Mouse (Mus musculus): ENCODE results near the gene Atat1. TPM values are rescaled to one million over a fixed set of nuclear protein-coding genes. Genes with fewer than 3 reads are reported as not detected.

Atat1 gene
- total RNA-seq, 1 experiment from 2014 or later, result 31.5 TPM

GRCm38 (mm10) chr17:35873774-35874519 is 35.9 kb downstream of the Atat1 start:
- DNase-seq, result peak; percentile 95

- DNase-seq, result peak; percentile 70
Measured at GRCm38 (mm10) chr17:35870884-35871696, 38.8 kb downstream of the Atat1 start.

DNA sequence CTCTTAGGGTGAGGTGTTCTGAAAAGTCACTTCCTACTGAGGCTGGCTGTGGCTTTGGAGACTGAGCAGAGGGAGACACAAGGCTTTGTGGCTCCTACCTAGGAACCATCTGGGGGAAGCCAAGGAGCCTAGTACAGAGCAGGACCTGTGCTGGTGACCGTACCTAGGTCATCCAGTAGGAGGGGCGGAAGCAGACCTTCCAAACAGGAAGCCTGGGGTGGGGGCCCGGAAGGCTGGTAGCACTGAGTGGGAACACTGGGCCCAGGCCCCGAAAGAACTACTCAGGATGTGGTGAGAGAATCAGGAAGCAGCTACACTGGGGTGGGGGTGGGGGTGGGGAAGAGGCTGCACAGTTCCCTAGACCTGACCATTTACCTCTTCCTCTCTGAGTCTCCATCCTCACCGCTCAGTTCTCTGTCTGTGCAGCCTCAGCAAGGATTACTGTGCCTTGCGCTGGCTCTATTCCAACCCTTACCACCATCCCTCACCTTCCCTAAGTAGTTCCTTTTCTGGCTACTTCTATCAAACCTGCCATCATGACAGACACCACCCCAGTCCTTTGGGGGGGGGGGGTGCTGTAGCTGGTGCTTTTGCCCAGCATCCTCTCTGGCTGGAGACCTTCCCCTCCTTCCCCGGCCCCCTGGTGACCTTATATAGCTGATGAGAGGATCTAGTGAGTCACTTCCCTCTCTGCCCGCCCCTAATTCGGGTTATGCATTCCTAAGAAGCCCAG is 39.6 kb downstream of the Atat1 start:
- peak; percentile 77 for DNase-seq

GRCm38 (mm10) chr17:35869346-35870067 is 40.4 kb downstream of the Atat1 start:
- DNase-seq, result peak; percentile 67

DNA sequence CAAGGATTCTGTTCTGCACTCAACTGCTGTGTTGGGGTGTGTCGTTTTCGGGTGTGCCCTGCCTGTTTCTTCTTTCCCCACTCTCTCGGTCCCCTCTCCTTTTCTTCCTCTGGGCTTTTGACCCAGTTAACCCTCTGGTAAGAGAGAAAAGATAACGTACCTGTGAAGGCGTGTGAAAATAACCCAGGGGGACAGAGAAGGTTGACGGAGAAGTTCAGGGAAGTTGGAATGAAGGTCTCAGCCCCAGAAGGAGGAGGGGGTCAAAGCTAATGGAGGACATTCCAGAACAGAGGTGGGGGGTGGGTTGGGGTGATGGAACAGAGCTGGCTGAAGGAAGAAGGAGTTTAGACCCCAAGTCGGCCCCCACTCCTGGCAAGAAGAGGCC is 40.9 kb downstream of the Atat1 start:
- no peak for DNase-seq

DNA sequence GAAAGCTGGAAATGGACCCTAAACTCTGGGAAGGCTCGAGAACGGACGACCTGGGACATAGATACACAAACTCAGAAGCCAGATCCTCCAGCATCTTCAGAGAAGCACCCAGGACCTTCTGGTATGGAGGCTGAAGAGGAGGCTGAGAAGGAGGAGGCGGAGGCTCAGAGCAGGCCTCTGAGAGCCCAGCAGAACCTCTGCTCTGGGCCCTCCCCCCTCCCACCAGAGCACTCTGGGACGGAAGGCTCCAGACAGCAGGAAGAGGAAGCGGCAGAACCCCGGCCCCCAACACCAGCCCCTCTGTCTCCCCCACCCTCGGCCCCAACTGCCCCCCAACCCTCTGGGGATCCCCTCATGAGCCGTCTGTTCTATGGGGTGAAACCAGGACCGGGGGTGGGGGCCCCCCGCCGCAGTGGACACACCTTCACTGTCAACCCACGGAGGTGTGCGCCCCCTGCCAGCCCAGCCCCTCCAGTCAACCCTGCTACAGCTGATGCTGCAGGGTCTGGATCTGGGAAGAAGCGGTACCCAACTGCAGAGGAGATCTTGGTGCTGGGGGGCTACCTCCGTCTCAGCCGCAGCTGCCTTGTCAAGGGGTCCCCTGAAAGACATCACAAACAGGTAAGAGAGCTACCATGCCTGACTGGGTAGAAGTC is 41.6 kb downstream of the Atat1 start:
- peak; percentile 58 for DNase-seq

DNA sequence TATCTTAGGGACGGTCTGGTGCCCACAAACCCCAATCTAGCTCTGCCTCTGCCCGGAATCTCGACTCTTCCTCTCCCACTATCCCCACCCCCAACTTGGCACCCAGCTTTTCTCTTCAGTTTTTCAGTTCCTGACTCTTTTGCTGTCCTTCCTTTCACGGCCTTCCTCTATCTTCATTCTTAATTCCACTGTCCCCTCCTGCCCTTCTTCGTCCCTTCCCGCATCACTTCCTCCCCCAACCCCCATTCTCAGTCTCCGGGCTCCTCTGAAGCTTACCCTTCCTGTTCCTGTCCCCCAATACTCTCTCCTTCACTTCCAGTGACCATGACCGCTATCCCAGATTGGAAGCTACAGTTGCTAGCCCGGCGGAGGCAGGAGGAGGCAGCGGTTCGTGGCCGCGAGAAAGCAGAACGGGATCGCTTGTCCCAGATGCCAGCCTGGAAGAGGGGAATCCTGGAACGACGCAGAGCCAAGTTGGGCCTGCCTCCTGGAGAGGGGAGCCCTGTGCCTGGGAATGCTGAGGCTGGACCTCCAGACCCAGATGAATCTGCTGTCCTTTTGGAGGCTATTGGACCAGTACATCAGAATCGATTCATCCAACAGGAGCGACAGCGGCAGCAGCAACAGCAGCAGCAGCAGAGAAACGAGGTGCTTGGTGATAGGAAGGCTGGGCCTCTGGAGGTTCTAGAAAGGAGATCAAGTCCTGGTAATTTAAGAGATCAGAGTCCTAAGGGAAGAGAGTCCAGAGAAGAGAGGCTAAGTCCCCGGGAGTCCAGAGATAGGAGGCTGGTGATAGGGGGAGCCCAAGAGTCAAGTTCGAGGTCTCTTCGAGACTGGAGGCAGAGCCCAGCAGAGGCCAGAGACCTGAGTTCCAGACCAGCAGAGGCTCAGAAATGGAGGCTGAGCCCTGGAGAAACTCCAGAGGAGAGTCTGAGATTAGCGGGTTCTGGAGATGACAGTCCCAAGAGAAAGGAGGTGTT is 42.7 kb downstream of the Atat1 start:
- DNase-seq, result peak; percentile 62

DNA sequence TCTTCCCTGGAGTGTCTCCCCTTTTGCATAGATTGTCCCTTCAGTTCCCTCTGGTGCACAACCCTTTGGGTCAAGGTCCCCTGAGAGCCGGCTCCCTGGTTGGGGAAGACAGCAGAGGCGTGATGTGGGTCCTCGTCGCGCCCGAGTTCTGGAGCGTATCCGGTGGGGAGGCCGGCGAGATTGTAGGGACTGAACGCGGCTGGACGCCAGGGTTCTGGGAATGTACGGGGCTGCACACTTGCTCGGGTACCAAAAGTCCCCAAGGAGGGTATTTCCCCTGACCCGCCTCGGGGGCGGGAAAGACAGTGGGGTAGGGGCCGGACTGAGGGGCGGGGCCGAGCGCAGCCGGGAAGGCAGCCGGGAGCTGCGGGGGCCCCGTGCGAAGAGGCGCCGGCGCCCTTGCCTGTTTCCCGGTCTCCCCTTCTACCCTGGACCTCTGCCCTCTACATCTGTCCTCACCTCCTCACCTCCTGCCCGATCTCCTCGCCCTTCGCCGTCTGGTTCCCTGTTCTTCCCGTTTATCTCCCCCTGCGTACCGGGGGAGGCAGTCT is 43.5 kb downstream of the Atat1 start:
- peak; percentile 78 for DNase-seq

DNA sequence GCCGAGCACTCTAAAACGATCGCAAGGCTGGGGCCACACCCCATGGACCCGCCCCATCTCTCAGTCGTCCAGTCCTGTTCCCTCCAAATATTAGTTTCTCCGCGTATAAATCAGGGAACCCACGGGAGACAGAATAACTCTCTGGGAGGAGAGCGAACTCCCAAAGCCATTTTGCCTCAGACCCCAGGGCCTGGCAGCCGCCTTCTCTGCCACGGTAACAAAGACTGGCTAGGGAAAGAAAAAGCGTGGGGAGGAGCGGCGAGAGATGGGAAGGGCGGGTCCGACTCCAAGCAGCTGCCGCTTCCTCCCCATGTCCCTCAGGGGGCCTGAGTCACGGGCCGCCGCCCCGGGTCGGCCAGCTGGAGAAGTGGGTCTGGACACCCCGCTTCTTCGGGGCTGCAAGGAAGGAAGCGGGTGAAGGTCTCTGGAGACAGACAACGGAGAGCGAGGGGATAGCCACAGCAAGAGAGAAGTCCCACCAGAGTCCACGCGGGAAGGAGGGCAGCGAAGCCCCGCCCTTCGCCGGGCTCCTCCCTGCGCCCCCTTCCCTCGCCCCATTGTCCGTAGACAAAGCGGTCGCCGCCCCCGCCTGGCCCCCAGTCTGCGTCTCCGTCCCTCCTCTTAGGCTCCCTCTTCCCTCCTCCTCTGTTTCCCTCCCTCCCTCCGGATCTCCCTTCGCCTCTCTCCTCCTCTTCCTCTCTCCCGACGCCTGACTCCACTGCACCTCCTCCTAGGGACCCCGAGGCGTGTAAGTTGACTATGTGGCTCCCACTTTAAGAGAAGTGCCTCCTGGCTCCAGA is 44.2 kb downstream of the Atat1 start, which contains the start of gene Ppp1r18:
TSS of gene Ppp1r18 (plus strand) at position 113 of the 800 bp plus-strand sequence.
- DNase-seq, result peak; percentile 82

- DNase-seq, result no peak
Measured at GRCm38 (mm10) chr17:35864832-35865353, 45.0 kb downstream of the Atat1 start.

DNA sequence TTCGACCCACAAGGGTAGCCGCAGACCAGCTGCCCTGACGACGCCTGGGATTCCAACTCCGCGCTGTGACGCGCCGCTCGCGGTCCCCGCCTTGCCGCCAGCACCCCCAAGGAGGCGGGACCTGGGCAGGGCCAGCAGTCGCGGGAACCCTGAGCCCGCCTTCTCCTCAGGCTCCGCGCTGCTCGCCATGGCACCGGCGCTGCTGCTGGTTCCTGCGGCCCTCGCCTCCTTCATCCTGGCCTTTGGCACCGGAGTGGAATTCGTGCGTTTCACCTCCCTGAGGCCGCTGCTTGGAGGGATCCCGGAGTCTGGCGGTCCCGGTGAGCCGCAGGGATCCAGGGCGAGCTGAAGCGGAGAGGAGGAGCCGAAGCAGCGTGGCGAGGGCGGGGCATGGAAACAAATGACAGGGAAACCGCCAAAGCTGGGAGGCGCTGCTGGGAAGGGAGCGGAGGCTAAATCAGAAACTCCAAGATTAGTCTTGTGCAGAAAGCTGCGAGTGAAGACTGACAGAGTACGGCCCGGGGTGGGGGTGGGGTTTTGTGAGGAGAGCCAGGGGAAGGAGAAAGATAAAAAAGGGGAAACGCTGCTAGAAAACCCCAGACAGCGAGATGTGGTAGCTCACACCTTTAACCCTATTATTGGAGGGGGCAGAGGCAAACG is 48.5 kb downstream of the Atat1 start, which contains the start of gene Nrm:
TSS of gene Nrm (plus strand) at position 121 of the 660 bp plus-strand sequence.
- DNase-seq, result peak; percentile 93

GRCm38 (mm10) chr17:35860831-35861197 is 49.1 kb downstream of the Atat1 start:
- no peak for DNase-seq

- DNase-seq, result no peak
Measured at GRCm38 (mm10) chr17:35859835-35860234, 50.0 kb downstream of the Atat1 start.

GRCm38 (mm10) chr17:35859371-35859770 is 50.5 kb downstream of the Atat1 start:
- DNase-seq, result no peak

DNA sequence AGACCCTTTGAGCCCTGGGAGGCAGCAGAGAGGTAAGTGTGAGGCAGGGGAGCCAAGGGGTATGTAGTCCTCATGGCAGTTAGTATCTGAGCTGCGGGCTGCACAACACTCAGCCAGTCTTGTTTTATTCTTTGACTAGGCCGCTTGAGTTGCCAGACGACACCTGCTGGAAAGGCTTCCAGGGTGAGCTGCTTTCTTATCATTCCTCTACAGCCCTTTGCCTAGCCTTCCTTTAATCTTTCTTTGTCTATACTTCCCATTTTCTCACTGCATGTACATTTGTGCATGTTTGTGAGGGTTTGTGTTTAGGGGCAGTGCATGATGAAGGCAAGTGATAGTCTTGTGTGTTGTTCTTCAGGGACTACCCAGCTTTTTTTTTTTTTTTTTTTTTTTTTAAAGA is 58.9 kb downstream of the Atat1 start:
- no peak for DNase-seq

DNA sequence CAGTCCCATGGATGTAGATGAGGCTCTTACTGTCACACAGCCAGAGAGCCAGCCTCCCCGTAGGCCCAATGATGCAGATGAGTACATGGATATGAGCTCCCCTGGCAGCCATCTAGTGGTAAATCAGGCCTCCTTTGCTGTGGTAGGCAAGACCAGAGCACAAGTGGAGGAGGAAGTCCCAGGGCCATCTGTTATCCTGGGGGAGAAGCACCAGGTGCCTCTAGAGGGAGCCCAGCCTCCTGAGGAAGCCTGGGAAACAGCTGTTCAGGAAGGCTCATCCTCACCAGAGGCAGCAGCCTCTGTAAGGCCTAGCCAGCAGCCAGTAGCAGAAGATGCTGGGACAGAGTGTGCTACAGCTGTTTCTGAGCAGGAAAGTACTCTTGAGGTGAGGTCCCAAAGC is 61.8 kb downstream of the Atat1 start:
- peak; percentile 38 for DNase-seq

Data from adrenal gland, postnatal 14 days (tissue).